Mouse (Mus musculus): Measurements from ENCODE around the gene Pes1. TPM values are rescaled to one million over a fixed set of nuclear protein-coding genes. Genes with fewer than 3 reads are reported as not detected.
"Not testable (repeated sequence)": the region's sequence is repeated elsewhere in the genome, so short reads cannot be mapped to it uniquely, and the experiment has no call there.

The Pes1 gene
- polyA plus RNA-seq, 1 experiment from 2014 or later, result 81.2 TPM

DNA sequence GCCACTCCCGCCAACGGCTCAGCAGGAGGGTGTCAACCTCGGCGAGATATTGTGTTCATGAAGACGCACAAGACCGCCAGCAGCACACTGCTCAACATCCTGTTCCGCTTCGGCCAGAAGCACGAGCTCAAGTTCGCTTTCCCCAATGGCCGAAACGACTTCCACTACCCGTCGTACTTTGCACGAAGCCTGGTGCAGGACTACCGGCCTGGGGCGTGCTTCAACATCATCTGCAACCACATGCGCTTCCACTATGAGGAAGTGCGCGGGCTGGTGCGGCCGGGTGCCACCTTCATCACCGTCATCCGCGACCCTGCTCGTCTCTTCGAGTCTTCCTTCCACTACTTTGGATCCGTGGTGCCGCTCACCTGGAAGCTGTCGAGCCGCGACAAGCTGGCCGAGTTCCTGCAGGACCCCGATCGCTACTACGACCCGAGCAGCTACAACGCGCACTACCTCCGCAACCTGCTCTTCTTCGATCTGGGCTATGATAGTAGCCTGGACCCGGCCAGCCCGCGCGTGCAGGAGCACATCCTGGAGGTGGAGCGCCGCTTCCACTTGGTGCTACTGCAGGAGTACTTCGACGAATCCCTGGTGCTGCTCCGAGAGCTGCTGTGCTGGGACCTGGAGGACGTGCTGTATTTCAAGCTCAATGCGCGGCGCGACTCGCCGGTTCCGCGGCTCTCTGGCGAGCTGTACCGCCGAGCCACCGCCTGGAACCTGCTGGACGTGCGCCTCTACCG, 34.4 kb downstream of the Pes1 start:
- Histone ChIP-seq H3K36me3 (replicated peaks; ENCODE audit: control insufficient read depth, insufficient read depth, low read depth, low read length) (no peaks in the 10 kb centered on the region), H3K27me3 (ENCODE audit: control insufficient read depth, insufficient read depth, low read length) (peaks cover 22% of the 10 kb centered on the region), H3K9me3 (replicated peaks; ENCODE audit: control insufficient read depth, low read length) (no peaks in the 10 kb centered on the region), H3K9ac (replicated peaks; ENCODE audit: low read length) (no peak overlapping the region), H3K4me3 (ENCODE audit: low read depth, low read length) (peak overlapping the region; percentile 27), H3K4me1 (ENCODE audit: control insufficient read depth, insufficient read depth, low read length) (no peaks in the 10 kb centered on the region), H3K27ac (replicated peaks; ENCODE audit: low read depth, low read length) (no peak overlapping the region), H3K4me2 (ENCODE audit: low read depth, low read length) (peak overlapping the region; percentile 49)
- ATAC-seq (replicated peaks; ENCODE audit: insufficient number of reproducible peaks, low FRiP score, low TSS enrichment, low read depth) (no peak), DNase-seq (ENCODE audit: low spot score) (peak; percentile 38)
- WGBS, result 4% methylated on average over 66 of the region's 66 CpGs

DNA sequence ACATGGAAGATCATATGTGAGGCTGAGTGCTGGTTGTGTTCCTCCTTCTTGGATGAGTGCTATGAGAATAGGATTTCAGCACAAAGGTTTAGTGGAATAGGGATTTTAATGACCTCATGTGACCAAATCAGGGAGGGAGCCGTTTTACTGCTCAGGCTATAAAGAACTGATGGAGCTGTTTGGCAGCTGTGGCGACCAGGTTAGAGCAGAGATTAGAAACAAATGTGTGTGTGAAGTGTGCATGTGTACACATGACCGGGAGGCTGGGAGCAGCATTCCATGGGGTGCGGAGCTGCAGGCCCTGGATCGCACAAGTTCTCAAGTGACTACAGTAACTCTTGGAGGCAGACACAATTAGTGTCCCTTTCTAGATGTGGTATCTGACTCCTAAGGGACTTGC, 35.8 kb downstream of the Pes1 start:
- no peak for ATAC-seq (replicated peaks; ENCODE audit: insufficient number of reproducible peaks, low FRiP score, low TSS enrichment, low read depth)

DNA sequence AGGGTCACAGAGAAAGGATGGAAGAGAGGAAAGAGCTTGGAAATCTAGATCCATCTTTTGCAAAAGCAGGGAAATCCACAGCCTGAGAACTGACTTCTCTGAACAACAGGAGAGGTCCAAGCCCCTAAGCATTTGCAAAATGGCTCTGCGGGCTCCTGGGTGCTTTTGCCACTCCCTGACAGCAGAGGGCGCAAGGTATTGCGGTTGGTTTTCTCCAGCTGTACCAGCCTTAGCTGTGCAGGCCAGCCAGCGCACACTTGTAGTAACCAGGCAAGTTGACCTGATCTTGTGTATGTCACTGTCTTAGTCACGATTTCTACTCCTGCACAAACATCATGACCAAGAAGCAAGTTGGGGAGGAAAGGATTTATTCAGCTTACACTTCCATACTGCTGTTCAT, 37.8 kb downstream of the Pes1 start:
- WGBS, result 7% methylated on average over 5 of the region's 5 CpGs
- no peak overlapping the region for H3K4me3 ChIP-seq (ENCODE audit: low read depth, low read length)
- no peak overlapping the region for H3K27ac ChIP-seq (replicated peaks; ENCODE audit: low read depth, low read length)
- H3K27me3 ChIP-seq (ENCODE audit: control insufficient read depth, insufficient read depth, low read length), result peaks cover 22% of the 10 kb centered on the region
- no peak overlapping the region for H3K9ac ChIP-seq (replicated peaks; ENCODE audit: low read length)
- H3K4me2 ChIP-seq (ENCODE audit: low read depth, low read length), result no peak overlapping the region
- no peaks in the 10 kb centered on the region for H3K9me3 ChIP-seq (replicated peaks; ENCODE audit: control insufficient read depth, low read length)
- ATAC-seq (replicated peaks; ENCODE audit: insufficient number of reproducible peaks, low FRiP score, low TSS enrichment, low read depth) (no peak), DNase-seq (ENCODE audit: low spot score) (peak; percentile 81)
- H3K36me3 ChIP-seq (replicated peaks; ENCODE audit: control insufficient read depth, insufficient read depth, low read depth, low read length), result no peaks in the 10 kb centered on the region
- H3K4me1 ChIP-seq (ENCODE audit: control insufficient read depth, insufficient read depth, low read length), result no peaks in the 10 kb centered on the region

More for the DNA sequence above, 35.8 kb downstream of the Pes1 start:
- no peaks in the 10 kb centered on the region for H3K9me3 ChIP-seq (replicated peaks; ENCODE audit: control insufficient read depth, low read length)
- H3K4me2 ChIP-seq (ENCODE audit: low read depth, low read length), result no peak overlapping the region
- H3K9ac ChIP-seq (replicated peaks; ENCODE audit: low read length), result no peak overlapping the region
- H3K27me3 ChIP-seq (ENCODE audit: control insufficient read depth, insufficient read depth, low read length), result peaks cover 22% of the 10 kb centered on the region
- DNase-seq (ENCODE audit: low spot score), result no peak
- H3K4me1 ChIP-seq (ENCODE audit: control insufficient read depth, insufficient read depth, low read length), result no peaks in the 10 kb centered on the region
- 44% methylated on average over 5 of the region's 5 CpGs for WGBS
- H3K27ac ChIP-seq (replicated peaks; ENCODE audit: low read depth, low read length), result no peak overlapping the region
- no peak overlapping the region for H3K4me3 ChIP-seq (ENCODE audit: low read depth, low read length)
- no peaks in the 10 kb centered on the region for H3K36me3 ChIP-seq (replicated peaks; ENCODE audit: control insufficient read depth, insufficient read depth, low read depth, low read length)

DNA sequence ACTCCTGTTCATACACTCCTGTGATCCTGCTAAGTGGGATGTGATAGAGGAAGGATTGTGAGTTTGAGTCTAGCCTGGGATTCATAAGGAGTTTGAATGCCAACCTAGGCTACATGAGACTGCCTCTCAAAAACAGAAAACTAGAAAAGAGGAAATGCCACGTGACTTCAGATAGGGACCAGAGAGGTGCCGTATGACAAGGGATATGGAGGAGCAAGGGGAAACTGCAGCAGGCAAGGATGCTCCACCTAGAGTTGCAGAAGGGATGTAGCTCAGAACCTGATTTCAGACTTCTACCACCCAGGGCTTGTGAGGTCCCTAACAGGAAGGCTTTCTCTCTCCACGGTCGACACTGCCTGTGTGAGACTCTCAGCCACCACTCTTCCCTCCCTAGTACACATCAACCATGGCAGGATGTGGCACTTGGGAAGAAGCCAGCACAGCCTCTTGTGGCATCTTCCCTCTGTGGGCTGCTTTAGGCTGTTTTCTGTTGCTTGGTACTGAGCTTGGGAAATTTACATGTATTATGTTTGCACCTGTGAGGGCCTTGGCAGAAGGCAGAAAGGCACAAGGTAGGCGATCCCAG, 41.5 kb downstream of the Pes1 start:
- H3K9ac ChIP-seq (replicated peaks; ENCODE audit: low read length), result no peak overlapping the region
- no peak overlapping the region for H3K4me2 ChIP-seq (ENCODE audit: low read depth, low read length)
- 53% methylated on average over 5 of the region's 5 CpGs for WGBS
- H3K9me3 ChIP-seq (replicated peaks; ENCODE audit: control insufficient read depth, low read length), result no peaks in the 10 kb centered on the region
- no peaks in the 10 kb centered on the region for H3K4me1 ChIP-seq (ENCODE audit: control insufficient read depth, insufficient read depth, low read length)
- no peak for ATAC-seq (replicated peaks; ENCODE audit: insufficient number of reproducible peaks, low FRiP score, low TSS enrichment, low read depth)
- no peak overlapping the region for H3K4me3 ChIP-seq (ENCODE audit: low read depth, low read length)
- no peaks in the 10 kb centered on the region for H3K36me3 ChIP-seq (replicated peaks; ENCODE audit: control insufficient read depth, insufficient read depth, low read depth, low read length)
- H3K27ac ChIP-seq (replicated peaks; ENCODE audit: low read depth, low read length), result no peak overlapping the region
- DNase-seq (ENCODE audit: low spot score), result no peak
- H3K27me3 ChIP-seq (ENCODE audit: control insufficient read depth, insufficient read depth, low read length), result no peaks in the 10 kb centered on the region; the same call in 1 of the 2 replicates

DNA sequence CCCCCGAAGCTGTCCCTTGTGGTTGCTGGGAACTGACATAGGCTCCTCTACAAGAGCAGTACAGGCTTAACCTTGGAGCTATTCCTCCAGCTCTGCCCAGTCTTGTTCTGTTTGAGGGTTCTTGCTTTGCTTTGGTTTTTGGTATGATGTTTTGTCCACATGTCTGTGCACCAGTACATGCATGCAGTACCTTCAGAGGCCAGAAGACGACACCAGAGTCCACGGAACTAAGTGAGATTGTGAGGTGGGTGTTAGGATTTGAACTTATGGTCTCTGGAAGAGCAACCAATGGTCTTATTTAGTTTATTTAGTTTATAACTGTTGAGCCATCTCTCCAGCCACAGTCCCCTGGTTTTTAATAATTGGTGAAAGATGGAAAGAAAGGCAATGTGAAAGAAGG, 42.7 kb downstream of the Pes1 start:
- 84% methylated on average over 3 of the region's 3 CpGs for WGBS
- ATAC-seq (replicated peaks; ENCODE audit: insufficient number of reproducible peaks, low FRiP score, low TSS enrichment, low read depth), result no peak
- Histone ChIP-seq H3K4me3 (ENCODE audit: low read depth, low read length) (no peak overlapping the region), H3K27ac (replicated peaks; ENCODE audit: low read depth, low read length) (no peak overlapping the region), H3K27me3 (ENCODE audit: control insufficient read depth, insufficient read depth, low read length) (no peaks in the 10 kb centered on the region), H3K36me3 (replicated peaks; ENCODE audit: control insufficient read depth, insufficient read depth, low read depth, low read length) (no peaks in the 10 kb centered on the region), H3K9ac (replicated peaks; ENCODE audit: low read length) (no peak overlapping the region), H3K4me1 (ENCODE audit: control insufficient read depth, insufficient read depth, low read length) (no peaks in the 10 kb centered on the region), H3K4me2 (ENCODE audit: low read depth, low read length) (no peak overlapping the region), H3K9me3 (replicated peaks; ENCODE audit: control insufficient read depth, low read length) (no peaks in the 10 kb centered on the region)
- DNase-seq (ENCODE audit: low spot score), result no peak

DNA sequence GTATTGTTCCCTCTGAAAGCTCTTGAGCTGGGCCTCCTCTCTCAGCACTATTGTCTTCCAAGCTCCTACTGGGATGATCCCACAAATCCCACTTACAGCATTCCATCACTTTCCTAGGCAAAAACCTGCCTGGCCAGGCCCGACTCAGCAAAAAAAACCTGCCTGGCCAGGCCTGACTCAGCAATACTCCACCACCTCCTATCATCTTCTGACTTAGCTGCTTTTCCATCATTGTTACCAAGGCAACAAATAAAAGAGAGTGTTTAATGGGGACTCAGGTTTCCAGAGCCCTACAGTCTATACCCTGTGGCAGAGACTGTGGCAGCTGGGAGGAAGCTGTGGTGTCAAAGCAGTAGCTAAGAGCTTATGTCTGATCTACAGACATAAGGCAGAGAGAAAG, 48.8 kb downstream of the Pes1 start:
- no peak for ATAC-seq (replicated peaks; ENCODE audit: insufficient number of reproducible peaks, low FRiP score, low TSS enrichment, low read depth)
- no peak overlapping the region for H3K4me3 ChIP-seq (ENCODE audit: low read depth, low read length)
- 68% methylated on average over 1 of the region's 1 CpGs for WGBS

DNA sequence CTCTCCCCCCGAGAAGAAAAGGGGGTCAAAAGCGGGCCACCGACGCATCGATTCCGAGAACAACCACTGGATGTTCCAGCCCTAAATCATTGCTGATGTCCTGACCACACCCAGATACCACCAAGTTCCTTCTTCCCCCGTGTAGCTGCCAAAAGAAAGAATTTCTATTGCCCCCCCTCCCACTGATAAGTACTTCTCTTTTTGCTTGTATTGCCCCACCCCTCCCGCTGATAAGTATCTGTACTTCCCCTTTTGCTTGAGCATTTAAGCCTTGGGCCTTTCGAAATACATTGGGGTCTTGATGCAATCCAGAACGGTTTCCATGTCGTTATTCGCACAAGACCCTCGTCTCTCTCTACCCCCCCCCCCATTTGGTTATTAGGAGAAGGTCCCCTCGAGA, 52.0 kb downstream of the Pes1 start:
- not testable (repeated sequence) for H3K9me3 ChIP-seq (replicated peaks; ENCODE audit: control insufficient read depth, low read length); ATAC-seq (replicated peaks; ENCODE audit: insufficient number of reproducible peaks, low FRiP score, low TSS enrichment, low read depth); H3K9ac ChIP-seq (replicated peaks; ENCODE audit: low read length); H3K27me3 ChIP-seq (ENCODE audit: control insufficient read depth, insufficient read depth, low read length); DNase-seq (ENCODE audit: low spot score); H3K4me1 ChIP-seq (ENCODE audit: control insufficient read depth, insufficient read depth, low read length); H3K4me2 ChIP-seq (ENCODE audit: low read depth, low read length); H3K4me3 ChIP-seq (ENCODE audit: low read depth, low read length); H3K36me3 ChIP-seq (replicated peaks; ENCODE audit: control insufficient read depth, insufficient read depth, low read depth, low read length); H3K27ac ChIP-seq (replicated peaks; ENCODE audit: low read depth, low read length)
- WGBS, result 91% methylated on average over 14 of the region's 14 CpGs

More for the DNA sequence above, 48.8 kb downstream of the Pes1 start:
- Histone ChIP-seq H3K27me3 (ENCODE audit: control insufficient read depth, insufficient read depth, low read length) (no peaks in the 10 kb centered on the region), H3K4me1 (ENCODE audit: control insufficient read depth, insufficient read depth, low read length) (no peaks in the 10 kb centered on the region), H3K36me3 (replicated peaks; ENCODE audit: control insufficient read depth, insufficient read depth, low read depth, low read length) (no peaks in the 10 kb centered on the region), H3K27ac (replicated peaks; ENCODE audit: low read depth, low read length) (no peak overlapping the region), H3K4me2 (ENCODE audit: low read depth, low read length) (no peak overlapping the region), H3K9me3 (replicated peaks; ENCODE audit: control insufficient read depth, low read length) (no peaks in the 10 kb centered on the region), H3K9ac (replicated peaks; ENCODE audit: low read length) (no peak overlapping the region)
- no peak for DNase-seq (ENCODE audit: low spot score)

DNA sequence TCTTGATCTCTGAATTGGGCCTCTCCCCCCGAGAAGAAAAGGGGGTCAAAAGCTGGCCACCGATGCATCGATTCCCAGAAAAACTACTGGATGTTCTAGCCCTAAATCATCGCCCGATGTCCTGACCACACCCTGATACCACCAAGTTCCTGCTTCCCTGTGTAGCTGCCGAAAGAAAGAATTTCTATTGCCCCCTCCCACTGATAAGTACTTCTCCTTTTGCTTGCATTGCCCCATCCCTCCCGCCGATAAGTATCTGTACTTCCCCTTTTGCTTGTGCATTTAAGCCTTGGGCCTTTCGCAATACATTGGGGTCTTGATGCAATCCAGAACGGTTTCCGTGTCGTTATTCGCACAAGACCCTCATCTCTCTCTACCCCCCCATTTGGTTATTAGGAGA, 58.3 kb downstream of the Pes1 start:
- not testable (repeated sequence) for H3K9ac ChIP-seq (replicated peaks; ENCODE audit: low read length); H3K9me3 ChIP-seq (replicated peaks; ENCODE audit: control insufficient read depth, low read length); H3K4me2 ChIP-seq (ENCODE audit: low read depth, low read length); H3K4me3 ChIP-seq (ENCODE audit: low read depth, low read length); H3K27ac ChIP-seq (replicated peaks; ENCODE audit: low read depth, low read length); H3K4me1 ChIP-seq (ENCODE audit: control insufficient read depth, insufficient read depth, low read length); DNase-seq (ENCODE audit: low spot score); ATAC-seq (replicated peaks; ENCODE audit: insufficient number of reproducible peaks, low FRiP score, low TSS enrichment, low read depth); H3K27me3 ChIP-seq (ENCODE audit: control insufficient read depth, insufficient read depth, low read length); H3K36me3 ChIP-seq (replicated peaks; ENCODE audit: control insufficient read depth, insufficient read depth, low read depth, low read length)
- 92% methylated on average over 13 of the region's 13 CpGs for WGBS
